Mouse (Mus musculus): ENCODE measurements around the gene Rbpj.

DNA sequence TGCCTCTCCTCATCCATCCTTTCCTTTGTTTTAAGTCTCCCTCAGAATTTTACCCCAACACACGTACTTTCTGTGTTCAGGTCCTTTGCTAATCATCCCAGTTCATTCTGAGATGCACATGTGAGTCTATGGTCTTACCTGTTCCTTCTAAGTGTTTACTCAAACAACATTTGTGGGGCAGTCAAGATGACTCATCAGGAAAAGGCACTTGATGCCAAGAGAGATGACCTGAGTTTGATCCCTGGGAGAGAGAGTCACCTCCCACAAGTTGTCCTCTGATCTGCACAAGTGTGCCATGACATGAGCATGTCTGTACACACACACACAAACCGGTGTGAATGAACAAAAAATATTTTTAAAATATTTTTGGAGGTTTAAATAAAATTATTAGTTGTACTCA is 15.1 kb downstream of the Rbpj start:
- TF ChIP-seq POLR2A (IDR thresholded peaks at IDR 0.05; ENCODE audit: control insufficient read depth, low read depth, low read length) (no peak), CTCF (IDR thresholded peaks at IDR 0.05; ENCODE audit: control insufficient read depth, insufficient read depth, insufficient replicate concordance, low read depth, low read length) (no peak)
